Mouse (Mus musculus) spleen, postnatal 4 days (tissue): ENCODE results near the gene 2200002J24Rik.

Source experiments
- DNase-seq, 2 experiments: peaks; one replicate each; pipeline ENCODE4 v3.0.0; 2022; ENCODE audit warnings: low spot score in 2 of 2

The 2200002J24Rik gene

DNA sequence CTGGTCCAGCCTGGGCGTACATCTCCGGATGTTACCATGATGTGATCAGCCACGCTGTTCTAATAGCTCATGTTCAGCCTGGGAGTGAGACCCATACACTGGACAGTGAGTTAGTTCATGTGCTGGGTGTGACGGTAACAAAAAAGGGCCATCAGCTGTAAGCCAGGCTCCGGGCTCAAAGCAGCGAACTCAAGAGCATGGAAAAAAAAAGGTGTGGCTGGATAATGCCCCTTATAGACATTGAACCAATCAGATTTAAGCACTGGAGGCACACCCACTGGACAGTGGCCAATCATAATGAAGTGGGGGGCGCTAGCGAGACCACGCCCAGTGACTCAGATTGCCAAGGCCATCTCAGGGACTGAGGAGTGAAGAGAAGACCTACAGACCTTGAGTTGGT is at the start of gene 2200002J24Rik:
Gene 2200002J24Rik (plus strand): TSS at position 338 of the 400 bp plus-strand sequence.
- peak in 1 of 2 experiments; percentile 56 for DNase-seq

DNA sequence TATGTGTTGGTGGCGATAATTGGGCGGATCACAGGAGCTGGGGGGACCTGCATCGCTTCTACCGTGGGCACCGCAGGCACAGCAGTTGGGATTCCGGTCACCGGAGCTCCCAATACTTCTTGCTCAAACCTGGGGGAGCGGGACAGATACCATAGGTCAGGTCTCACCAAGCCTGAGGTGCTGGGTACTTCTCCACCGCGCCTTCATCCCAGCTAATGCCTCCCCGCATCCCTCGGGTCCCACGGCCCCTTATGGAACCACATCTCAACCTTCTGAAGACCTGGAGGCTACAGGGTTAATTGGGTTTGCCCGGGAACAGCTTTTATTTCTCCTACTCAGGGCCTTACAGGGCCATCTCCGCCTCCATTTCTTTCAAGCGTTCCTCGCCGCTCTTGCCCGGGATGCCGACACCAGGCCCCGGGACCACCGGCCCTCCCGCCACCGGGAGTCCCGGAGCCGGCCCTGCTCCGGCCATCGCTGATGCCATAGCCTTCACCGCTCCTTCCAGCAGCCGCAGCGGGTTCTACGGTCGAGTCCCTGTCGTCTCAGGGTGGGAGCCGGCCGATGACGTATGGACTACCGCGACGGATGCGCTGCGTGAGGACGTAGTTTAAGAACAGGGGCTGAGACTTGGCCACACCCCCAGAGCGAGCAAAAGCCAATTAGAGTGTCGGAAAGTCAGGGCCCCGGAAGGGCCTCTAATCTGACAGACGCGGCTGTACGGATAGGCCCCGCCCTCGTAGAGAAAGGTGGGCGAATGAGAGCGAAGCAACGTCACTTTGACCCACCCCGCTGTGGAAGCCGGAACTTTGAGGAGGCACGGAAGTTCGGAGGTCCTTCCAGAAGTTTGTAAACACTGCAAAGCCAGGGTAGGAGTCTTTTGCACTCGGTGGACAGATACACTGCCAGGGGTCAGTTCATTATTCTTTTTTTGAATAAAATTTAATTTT is 48.9 kb upstream of the 2200002J24Rik start, which contains the start of gene Rbm42:
Gene Rbm42 (minus strand): TSS at position 727 of the 950 bp plus-strand sequence.
- DNase-seq: peak; percentile 97 to 98

DNA sequence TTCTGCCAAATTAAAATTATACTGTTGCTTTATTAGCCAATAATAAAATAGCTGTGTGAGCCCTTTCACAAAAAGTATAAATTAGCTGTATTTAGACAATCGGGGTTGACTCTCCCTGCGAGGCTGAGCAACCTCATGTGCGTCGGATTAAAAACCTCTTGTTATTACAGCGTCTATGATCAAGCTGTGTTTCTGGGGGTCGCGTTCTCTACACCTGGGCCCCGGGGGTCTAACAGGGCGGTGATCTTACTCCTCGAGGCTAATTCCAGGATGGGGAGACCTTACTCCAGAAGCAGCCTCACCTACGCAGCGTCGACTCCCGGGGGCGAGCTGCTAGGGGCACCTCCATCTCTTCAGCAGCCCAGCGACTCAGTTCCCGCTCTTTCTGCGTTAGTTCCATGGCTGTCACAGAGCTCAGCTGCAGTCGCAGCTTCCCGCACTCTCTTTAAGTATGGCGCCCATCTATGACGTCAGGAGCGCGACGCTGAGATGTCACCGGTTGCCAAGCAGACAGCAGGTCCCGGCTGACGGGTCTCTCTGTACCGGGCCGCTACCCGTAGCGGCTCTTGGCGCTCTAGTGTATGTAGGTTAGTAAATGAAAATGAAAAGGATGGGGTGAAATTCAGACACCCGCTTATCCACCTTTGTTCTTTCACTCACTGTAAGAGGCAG is 34.1 kb upstream of the 2200002J24Rik start, which contains the start of gene Haus5:
Gene Haus5 (minus strand): TSS at position 466 of the 672 bp plus-strand sequence.
- peak; percentile 89 to 94 for DNase-seq

GRCm38 (mm10) chr7:30665321-30665720 is 33.4 kb upstream of the 2200002J24Rik start:
- no peak for DNase-seq

DNA sequence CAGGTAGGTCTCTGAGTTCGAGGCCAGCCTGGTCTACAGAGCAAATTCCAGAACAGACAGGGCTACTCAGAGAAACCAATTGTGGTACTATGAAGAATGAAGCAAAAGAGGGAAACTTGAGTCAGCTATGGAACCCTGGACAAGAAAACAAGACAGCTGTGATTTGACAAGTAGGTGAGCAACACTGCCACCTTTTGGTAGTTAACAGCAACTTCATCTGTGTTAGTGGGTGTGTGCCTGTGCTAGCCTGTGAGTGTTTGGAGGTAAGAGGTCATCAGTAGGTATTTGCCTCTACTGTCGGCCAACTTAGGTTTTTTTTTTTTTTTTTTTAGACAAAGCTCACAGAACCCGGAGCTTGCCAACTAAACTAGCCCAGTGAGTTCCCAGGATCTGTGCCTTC is 29.5 kb upstream of the 2200002J24Rik start:
- DNase-seq: no peak

DNA sequence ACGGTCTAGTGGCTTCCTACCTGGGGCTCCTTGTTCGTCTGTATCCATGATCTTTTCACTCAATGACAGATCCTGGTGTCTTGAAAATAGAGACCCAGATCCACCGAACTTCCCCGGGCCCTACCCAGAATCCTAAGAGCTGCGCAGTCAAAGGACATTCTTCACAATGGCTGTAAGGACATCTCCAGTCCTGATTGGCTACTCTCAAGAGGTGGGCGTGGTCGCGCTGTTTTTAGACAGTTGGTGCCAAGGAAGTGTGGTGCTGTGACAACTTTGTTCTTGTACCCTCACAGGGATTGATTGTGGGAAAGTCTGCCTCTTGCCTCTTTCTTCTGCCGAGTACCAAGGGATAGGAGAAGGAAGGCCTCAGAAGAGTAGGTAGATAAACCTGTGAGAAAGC is 27.2 kb upstream of the 2200002J24Rik start, which contains the start of gene Pmis2:
Gene Pmis2 (minus strand): TSS at position 126 of the 400 bp plus-strand sequence.
- DNase-seq: no peak

DNA sequence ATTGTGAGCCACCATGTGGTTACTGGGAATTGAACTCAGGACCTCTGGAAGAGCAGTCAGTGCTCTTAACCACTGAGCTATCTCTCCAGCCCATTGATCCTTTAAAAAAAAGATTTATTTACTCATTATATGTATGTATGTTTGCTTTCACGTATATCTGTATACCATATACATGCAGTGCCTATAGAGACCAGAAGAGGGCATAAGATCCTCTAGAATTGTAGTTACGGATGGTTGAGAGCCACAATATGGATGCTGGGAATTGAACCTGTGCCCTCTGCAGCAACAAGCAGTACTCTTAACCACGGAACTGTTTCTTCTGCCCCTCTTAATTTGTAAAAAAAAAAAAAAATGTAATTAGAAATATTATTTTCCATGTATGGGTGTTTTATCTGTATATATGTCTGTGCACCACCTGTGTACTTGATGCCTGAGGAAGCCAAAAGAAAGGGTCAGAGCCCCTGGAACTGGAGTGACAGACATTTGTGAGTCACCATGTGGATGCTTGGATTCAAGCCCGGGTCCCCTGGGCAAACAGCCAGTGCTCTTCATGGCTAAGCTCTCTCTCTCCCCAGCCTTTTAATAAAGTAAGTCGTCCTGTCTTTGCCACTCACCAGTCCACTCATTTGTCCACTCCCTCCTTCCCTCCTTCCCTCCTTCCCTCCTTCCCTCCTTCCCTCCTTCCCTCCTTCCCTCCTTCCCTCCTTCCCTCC is 20.3 kb upstream of the 2200002J24Rik start:
- no peak for DNase-seq

GRCm38 (mm10) chr7:30681897-30682296 is 16.8 kb upstream of the 2200002J24Rik start:
- no peak for DNase-seq

DNA sequence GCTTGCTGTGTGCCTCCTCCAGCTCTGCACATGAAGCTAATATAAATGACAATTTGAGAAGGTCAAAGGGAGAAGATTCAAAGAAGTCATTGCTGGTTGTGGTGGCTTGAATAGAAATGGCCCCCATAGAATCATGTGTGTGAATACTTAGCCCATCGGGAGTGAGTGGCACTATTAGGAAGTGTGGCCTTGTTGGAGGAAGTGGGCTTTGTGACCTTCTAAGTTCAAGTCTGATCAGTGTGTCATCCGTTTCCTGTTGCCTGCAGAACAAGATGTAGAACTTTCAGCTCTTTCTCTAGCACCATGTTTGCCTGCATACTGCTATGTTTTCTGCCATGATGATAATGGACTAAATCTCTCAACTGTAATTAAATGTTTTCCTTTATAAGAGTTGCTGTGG is 15.3 kb upstream of the 2200002J24Rik start:
- DNase-seq: no peak

DNA sequence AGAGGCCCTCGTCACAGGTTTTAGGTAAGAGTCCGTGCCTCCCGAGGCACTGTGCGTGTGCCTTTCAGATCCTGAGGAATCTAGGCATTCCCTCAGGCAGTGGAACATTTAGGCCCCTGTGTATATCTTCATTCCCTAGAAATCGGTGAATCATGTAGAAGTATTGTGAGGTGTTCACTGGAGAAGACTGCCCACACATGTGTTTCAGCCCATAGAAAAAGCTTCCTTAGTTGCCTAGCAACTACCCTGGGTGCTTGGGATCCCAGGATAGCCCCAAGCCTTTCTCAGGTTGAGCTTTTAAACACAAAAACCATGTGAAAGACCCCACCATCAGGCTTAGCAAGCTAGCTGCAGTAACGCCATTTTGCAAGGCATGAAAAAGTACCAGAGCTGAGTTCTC is 10.4 kb upstream of the 2200002J24Rik start:
- no peak for DNase-seq

DNA sequence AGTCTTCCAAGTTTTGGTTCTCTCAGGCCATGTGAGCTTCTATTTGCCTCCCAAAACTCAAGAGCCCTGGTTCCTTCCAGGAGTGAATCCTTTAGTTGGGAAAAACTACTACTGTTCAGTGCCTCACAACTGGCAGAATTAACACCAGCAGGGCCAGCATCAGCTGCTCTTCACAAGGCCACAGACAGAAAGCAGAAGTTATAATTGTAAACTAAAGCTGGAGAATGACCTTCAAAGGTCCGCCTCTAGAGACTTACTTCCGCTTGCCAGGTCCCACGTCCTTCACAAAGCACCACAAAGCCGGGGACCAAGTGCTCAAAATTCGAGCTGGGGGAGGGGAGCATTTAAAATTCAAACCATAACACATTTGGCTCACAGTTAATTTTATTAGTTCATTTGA is 625 bp upstream of the 2200002J24Rik start:
- no peak for DNase-seq

- no peak for DNase-seq
Measured at GRCm38 (mm10) chr7:30706214-30706882, 7.6 kb downstream of the 2200002J24Rik start.

DNA sequence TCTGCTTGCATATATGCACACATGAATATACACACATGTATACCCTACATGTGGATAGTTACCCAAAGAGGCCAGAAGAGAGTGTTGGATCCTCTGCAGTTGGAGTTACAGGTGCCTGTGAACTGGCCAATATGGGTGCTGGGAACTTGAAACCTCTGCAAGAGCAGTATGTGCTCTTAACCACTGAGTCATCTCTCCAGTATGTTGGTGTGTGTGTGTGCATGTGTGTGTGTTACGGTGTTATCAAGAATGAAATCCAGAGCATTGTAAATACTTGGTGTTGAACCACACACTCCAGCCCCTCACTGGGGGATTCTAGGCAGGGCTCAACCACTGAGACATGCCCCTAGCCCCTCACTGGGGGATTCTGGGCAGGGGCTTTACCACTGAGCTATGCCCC is 8.7 kb downstream of the 2200002J24Rik start:
- DNase-seq: no peak

- no peak for DNase-seq
Measured at GRCm38 (mm10) chr7:30711942-30712341, 13.2 kb downstream of the 2200002J24Rik start, which contains the start of gene Atp4a. Gene Atp4a, plus strand, starts transcription at chr7:30712209.

- DNase-seq: peak; percentile 82 to 86
Measured at GRCm38 (mm10) chr7:30717006-30717715, 18.4 kb downstream of the 2200002J24Rik start.

DNA sequence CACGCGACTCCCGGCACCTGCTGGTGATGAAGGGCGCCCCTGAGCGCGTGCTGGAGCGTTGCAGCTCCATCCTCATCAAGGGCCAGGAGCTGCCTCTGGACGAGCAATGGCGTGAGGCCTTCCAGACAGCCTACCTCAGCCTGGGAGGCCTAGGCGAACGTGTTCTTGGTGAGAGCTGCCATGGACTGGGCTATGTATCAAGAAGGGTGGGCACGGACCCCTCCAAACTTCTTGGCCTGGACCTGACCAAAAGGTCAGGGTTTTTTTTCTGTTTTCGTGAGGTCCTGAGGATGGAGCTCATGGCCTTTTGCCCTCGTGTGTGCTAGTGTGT is 19.0 kb downstream of the 2200002J24Rik start:
- DNase-seq: no peak

GRCm38 (mm10) chr7:30719669-30720068 is 20.9 kb downstream of the 2200002J24Rik start:
- DNase-seq: no peak

DNA sequence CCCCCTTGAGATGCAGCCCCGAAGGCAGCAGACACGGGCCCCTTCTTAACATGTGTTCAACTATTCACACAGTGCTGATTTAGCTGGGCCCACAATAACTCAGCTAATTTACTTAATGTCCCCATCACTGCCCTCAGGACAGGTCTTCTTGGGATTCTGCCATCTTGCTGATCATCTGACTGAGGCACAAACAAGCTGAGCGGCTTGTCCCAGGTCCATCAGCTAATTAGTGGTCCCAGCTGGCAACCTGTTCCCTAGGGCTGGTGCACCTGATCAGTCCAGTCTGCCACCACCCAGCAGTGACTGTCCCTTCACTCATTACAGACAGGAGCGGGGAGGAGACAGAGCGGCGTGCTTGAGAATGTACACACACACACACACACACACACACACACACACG is 22.6 kb downstream of the 2200002J24Rik start:
- DNase-seq: no peak

DNA sequence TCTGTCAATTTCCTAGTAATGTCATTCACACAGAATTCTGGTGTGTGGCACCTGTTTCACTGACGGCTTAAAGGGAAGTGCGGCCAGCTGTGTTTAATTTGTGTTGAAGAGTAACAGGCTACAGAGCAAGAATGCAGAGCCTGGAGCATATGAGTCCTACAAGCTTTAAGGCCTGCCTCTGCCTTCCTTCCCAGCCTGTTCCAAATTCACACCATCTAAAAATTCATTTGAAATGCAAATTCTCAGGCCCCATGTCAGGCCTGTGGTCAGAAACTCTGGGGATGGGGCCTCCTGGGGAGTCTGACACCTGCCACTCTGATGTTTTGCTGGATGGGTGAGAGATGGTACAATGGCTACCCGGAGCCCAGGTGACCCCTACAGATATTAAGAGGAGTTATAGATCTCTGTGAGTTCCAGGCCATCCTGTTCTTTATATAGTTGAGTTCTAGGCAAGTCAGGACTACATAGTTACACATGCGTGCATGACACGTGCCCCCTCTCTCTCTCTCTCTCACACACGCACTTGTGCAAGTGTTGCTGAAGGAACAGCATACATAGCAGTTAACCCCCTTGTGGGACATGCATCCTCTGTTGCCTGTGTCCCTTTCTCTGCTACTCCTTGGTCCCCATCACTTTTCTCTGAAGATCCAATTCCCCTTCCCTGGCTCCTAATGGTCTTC is 24.7 kb downstream of the 2200002J24Rik start:
- DNase-seq: no peak

DNA sequence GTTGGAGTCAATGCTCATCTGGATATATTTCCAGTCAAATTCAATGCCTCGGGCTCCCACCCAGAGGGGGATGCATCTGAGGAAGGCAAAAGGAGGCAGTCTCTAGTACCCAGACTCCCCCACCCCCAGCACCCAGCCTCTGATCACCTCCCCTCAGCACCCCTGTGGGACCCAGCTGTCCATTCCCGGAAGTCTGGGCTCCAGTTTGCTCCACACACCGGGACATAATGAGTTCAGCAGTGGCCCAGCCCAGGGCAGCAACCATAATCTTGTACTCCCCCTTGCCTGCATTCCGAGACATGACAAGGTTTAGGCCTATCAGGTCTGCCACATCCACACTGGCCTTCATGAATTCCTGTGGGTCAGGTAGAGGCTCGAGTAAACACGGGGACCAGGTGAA is 29.5 kb downstream of the 2200002J24Rik start:
- no peak for DNase-seq
